Mouse (Mus musculus) liver, postnatal 0 days (tissue): ENCODE results near the gene Prmt8.

Experiments
- CTCF ChIP-seq: sonication (generic); IDR thresholded peaks from 2 replicates; pipeline ENCODE4 v1.5.1; 2016; ENCODE audit warnings: antibody characterized with exemption, low read depth
- EP300 ChIP-seq: IDR thresholded peaks from 2 replicates; pipeline ENCODE4 v1.6.1; 2016; ENCODE audit warnings: antibody characterized with exemption, low read depth, mild to moderate bottlenecking

- TF ChIP-seq CTCF (no peak), EP300 (no peak)
Observed at GRCm38 (mm10) chr6:127687181-127687860, 82.0 kb downstream of the Prmt8 start.
